Mouse (Mus musculus): ENCODE measurements at regions not wholly inside any gene's neighbourhood (a gene's known extent, or its start where the extent isn't known, plus 50 kb on each side); places are given as distances from the start of the nearest gene placed in this dataset.

DNA sequence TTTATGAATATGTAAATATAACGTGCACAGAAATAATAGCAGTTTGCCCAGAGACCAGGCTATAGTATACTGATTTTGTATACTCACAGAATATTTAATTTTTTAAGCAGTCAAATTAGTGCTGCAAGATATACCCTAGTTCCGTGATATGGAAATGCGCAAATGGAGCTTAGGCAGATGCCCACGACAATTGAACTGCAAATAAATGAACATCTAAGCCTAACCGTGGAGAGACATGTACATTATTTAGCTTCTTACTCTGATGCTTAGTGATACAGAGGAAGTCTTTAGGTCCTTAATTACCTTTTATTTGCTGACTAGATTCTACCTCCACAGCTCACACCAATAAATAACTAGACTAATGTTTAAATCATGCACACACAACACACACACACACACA is 221.9 kb downstream of the Usp25 start:
- DNase-seq, result no peak
